Mouse (Mus musculus) retina, postnatal 1 day (tissue): Measurements from ENCODE around the gene Epb41l3.

ENCODE experiments used
- DNase-seq: peaks from one replicate; pipeline ENCODE4 v3.0.0-alpha.2; 2012

The Epb41l3 gene

DNA sequence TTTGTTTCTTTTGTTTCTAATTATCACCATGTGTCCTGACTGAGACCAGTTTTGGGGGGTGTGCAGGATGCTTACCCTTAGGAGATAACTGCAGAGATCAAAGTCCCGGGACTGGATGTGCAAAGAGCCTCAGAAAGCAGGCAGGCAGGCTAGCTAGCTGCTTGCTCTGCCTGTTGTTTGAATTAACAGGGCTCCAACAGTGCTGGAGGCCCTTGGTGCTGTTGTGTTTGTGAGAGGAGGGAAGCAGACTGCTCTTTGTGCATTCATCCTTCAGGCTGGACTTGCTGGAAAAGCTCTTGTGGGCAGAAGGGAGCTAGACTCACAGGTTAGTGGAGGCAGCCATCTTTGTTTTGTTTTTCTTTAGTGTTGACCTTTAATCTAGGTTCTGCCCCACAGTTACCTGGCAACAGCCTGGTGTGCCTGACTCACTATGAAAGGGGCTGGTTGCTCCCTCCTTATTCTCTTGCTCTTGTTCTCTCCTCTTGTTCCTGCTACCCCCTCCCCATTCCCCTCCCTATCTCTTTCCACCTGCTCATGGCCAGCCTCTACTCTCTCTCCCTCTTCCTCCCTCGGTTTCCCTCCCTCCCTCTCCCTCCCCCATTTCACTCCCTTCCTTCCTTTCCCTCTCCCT, 117.5 kb downstream of the Epb41l3 start:
- peak; percentile 29 for DNase-seq

DNA sequence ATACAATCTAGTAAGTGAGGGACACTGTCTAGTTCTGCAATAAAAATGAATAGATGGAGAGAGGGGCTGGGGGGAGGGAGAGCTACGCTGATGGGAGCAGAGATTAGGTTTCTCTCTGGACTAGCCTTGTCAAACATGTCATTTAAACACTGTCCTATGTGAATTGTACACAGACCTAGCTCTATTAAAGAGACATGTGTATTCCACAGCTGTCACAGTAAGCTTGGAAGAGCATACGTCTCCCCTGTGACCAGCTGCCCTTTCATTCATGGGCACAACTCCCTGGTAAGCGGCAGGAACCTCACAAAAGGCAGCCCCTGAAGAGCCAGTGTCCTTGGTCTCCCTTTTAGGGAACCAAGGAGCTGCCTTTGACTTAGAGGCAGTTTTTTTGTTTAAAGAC, 119.1 kb downstream of the Epb41l3 start:
- DNase-seq: no peak

DNA sequence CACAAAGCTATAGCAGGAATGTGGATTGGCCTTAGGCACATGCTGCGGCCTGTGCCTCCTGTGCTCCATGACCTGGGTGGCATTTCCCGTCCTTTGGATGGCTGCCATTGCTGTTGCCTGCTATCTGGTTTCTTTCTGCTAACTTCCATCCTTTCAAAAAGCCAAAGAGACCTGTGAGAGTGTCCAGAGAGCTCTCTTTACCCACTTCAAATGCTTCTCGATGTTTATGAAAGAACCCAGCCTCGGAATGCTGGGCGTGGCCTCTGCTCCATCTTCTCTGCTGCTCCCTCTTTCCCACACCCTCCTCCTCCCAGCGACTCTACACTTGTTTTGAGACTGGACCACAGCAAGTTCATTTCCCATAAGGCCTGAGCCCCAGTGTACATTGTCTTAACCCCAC, 120.3 kb downstream of the Epb41l3 start:
- DNase-seq: no peak

DNA sequence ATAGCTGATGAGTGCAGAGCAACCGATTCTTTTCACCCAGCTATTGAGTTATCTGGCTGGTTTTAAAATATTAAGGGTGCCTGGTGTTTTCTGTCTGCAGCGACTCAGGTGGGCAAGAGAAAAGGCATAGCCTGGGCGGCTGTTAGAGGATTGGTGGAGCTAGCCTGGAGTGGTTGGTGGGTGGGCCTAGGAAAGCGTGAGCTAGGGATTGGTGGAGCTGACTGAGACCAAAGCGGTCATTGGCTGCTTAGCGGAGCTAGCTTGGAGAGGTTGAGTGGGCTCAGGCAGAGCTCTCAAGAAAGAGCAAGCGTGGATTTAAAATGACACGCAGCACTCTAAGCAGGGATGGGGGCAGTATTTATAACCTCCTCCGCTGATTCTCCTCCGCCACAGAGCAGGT, 121.2 kb downstream of the Epb41l3 start:
- peak; percentile 25 for DNase-seq

DNA sequence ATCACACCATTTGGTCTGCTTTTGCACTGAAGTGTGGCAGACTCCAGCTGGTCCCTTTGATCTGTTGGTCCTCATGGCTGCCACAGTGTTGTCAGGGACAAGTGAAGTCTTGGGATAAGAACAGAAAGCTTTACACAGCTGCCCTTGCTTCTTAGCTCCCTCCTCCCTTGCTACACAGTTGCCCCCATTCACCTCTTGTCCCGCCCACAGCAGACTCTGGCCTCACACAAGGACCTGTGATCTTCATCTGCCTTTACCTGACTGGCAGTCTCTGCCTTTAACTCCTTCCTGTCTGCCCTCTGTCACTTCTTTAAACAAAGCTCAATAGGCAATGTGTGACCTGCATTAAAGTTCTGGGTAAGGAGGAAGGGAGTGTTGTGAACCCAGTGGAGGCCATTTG, 123.3 kb downstream of the Epb41l3 start:
- no peak for DNase-seq

DNA sequence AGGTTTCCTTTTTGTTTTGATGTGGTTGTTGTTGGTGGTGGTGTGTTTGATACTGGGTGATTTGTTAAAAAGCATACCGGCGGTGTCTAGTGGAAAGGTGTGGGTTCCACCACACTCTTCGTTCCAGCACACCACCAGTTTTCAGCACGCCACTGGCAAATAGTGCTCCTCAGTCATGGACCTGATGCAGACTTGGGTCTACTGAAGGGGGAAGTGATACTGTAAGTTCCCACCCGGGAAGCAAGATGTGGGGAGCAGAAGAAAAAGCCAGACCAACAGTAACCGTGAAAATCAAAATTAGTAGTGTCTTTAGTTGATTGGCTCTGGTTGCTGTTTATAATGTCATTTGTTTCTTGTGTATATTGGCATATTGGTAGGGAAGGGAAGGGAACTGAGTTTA, 124.3 kb downstream of the Epb41l3 start:
- no peak for DNase-seq

DNA sequence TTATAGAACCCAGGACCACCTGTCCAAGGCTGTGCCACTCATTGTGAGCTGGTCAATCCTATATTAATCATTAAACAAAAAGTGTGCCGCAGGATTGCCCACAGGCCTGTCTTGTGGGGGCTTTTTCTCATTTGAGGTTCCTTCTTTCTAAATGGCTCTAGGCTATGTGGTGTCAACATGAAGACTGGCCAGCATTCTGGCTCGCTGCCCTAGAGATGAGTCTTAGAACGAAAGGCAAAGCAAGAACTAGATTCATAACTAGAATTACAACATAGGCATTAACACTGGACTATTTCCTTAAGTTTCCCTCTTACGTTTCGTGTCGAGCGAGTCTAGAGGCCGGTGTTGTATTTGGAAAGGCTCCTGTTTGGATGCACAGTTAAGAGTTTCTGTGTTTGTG, 125.5 kb downstream of the Epb41l3 start:
- no peak for DNase-seq

DNA sequence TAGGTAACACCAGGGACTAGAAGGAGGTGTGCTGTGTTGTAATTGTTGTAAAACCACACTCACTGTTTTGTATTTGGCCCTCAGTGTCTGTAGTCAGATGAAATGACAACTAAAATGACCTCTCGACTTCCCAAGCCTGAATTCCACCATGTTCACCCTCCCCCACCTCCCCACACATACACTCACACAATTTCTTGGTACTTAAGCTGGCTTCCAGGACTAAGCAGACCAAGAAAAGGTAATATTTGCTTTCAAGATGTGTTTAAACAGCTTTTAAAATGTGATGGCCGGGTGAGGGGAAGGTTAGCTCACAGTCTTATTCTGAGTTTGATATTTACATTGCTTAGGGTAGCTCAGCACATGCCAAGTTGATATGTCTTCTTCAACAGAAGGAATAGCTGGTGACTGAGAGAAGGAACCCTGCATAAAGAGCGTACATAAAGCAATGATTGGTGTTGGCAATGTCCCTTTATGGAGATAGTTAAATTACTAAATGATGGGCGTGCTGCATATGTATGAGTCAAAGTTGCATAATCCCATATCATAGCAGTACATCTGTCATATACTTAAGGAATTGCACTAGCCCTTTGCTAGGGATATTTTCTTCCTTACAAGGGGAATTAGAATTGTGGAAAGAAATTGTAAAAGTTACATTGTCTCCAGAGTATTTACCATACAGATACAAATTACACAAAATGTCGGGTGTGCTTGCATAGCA, 130.0 kb downstream of the Epb41l3 start:
- DNase-seq: no peak

DNA sequence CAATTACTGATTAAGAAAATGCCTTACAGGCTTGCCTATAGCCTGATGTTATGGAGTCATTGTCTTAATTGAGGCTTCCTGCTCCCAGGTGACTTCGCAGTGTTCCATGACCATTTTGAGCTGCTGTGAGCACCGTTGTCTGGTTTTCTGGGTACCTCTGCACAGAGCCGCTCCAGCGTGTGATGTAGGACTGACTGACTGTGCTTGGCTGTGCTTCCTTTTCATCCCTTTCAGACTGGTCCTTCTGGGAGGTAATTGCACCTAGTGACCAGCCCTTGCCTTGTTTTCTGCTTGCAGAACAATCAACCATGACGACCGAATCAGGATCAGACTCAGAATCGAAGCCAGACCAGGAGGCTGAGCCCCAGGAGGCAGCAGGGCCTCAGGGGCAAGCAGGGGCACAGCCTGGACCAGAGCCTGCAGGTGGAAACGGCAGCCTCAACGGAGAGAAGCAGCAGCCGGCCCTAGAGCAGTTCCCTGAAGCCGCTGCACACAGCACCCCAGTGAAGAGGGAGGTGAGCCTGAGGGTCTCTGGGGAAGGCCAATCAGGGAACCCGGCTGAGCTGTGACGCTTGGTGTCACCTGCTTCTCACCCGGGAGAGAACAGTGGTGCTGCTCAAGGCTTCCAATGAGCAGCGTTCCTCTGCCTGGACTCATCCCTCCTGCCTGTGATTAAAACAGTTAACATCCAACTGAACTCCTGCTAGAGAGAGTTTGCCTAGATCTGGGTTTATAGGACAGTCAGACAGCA, 132.3 kb downstream of the Epb41l3 start:
- peak; percentile 63 for DNase-seq

DNA sequence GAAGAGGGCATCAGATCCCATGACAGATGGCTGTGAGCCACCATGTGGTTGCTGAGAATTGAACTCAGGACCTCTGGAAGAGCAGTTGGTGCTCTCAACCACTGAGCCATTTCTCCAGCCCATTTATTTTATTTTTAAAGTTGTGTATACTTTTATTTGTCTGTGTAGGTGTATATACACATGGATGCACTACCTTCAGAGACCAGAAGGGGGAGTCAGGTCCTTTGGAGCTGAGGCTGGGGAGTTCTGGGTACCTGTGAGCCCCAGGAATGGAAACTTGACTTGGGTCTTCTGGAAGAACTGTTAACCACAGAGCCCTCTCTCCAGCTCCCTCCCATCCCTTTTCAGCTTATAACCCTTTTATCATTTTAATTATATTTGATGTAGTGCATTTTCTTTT, 135.6 kb downstream of the Epb41l3 start:
- DNase-seq: no peak

DNA sequence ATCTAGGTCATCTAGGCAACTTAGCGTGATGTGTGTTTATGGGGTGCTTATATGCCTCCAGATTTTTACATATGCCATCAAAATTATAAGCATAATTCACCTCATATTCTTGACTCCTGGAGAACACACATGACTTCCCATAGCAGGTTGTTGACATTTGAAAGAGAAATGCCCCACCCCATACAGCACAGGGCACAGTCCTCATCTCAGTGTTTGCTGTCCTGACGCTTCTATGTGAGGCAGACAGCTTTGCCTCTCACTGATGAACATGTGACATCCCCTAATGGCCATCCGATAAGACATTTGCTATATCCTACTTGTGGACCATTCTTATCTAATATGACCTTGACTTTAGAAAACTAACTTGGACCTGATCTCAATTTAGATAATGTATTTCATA, 140.6 kb downstream of the Epb41l3 start:
- no peak for DNase-seq

DNA sequence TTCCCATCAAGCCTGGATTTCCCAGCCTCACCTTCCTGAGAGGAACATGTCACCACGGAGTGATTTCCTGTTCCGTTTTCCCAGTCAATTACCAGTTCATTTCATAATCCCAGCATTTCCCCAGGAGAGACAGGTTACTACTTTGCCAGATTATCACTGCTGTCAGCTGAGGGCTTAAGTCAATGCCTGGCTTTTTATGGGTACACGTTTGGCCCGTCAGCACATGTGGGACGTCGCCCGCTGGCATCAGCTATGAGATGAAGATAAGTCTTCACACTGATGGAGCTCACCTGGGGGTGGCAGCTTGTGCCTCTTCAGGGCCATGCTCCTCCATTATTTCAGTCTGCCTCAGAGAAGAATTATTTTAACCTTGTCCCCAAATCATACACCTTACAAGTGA, 145.4 kb downstream of the Epb41l3 start:
- no peak for DNase-seq

DNA sequence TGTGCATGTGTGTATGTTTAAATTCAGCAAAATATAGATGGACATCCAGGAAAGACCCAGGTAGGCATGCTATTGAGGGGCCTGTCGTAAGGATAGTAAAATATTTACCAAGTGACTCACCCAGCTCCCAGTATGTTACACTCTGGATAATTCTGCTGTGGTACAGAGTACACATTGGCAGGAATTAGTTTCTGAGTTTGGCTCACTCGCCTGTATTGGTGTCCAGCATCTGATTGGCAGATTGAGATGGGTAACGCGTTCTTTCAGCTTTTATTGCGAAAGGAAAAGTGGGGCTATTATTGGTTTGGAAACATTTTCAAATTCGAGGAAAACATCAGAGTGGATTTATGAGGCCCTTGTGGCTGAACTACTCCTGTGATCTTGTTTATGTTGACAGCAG, 145.9 kb downstream of the Epb41l3 start:
- peak; percentile 23 for DNase-seq

DNA sequence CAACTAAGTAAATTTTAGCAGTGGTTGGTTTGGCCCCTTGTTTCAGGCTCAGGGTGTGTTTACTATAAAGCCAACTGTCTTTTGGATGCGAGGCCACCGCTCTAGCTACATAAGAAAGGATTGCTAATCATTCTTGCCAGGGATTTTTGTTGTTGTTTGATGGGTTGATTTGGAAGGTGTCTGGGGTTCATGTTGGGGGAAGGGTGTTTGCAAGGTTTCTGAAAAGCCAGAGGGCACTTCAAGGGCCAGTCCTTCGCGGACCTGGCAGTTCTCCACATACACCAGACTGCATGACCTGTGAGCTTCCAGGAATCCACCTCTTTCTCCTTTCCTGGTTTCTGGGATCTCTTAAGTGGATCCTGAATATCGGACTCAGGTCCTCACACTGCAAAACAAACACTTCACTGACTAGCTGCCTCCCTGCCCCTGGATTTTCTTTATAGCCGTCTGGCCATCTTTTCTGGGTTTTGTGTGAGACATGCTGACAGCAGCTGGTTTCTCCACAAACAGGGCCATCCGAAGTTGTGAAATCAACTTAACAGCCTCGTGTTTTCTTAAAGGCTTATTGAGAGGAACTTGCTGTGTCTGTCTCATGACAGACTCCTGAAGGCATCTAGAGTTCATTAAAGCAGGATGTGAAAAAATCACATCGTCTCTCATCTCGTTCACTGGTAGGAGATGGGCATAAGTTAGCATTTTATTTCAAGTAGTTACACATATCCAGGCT, 146.6 kb downstream of the Epb41l3 start:
- no peak for DNase-seq

DNA sequence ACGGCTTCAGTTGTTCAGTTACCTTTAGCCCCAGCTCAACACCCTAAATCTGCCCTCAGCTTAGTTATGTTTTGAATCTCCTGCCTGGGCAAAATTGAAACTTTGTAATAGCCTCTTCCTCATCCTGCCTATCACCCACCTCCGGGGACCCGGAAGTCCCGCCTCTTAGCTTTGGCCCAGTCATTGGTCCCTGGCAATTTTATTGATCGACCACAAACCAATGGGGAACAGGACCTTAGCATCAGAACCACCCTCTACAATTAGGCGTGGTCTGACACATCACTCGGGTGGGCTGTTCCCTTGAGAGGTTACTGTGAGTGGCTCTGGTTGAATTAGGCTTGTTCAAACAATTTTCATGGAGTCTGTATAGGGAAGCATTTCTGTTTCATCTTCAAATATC, 150.5 kb downstream of the Epb41l3 start:
- DNase-seq: no peak

DNA sequence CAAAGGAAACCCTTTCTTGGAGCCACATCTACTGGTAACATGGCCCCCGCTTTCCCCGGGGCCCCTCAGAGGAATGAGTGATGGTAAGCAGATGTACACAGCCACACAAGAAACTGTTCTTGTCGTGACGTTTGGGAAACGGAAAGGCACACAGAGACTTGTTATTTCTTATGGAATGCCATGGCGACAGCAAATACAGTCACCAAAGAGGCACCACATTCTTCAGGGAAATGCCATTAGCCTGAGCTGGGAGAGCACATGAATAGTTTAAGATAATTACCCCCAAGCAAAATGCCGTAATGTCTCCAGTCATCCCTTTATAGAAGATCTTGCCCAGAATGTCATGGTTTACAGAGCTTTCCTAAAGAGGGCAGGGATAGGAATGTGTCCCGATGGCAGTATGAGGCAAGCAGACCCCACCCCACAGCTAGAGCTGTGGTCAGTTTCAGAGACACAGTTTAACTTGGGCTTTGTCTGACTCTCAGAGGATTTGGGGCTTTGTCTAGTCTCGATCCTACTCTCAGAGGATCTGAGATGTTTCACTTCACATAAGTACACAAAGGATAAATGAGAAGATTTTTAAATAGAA, 152.0 kb downstream of the Epb41l3 start:
- DNase-seq: no peak

DNA sequence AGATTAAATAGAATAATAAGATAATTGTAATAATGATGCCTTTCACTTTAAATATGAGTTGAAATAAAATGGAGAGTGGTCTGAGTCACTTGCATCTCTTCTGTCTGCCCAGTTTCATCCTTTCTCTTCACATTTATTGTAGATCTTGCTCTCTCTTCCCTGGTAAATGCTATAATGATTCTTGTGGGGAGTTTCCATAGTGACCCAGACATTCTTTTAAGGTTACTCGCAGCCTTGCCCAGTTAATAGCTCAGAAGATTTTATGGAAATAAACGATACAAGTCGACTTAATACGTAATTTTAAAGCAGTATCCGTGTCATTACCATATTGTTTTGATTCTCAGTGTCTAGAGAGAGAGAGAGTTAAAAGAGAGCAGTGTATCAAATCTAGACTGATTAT, 154.0 kb downstream of the Epb41l3 start:
- DNase-seq: no peak

DNA sequence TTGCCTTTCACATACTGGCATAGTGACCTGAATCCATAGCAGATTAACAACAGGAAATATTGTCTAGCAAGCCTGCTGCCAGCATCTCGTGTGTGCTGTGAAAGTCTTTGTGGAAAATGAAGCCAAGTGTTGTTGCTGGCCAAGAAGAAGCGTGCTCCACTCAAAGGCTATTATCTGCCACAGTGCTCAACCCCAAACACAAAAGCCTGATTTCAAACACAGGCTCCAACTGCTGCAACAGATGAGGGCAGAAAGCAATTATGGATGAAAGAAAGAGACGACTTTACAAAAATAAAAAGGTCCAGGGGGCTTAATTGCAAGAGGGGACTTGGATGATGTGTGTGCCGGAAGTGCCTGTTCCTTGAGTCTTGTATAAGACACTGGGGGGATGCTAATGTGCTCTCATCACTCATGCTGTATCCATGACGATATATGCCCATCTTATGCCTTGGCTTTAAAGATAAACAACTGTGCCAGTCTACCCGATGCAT, 154.7 kb downstream of the Epb41l3 start:
- peak; percentile 49 for DNase-seq

DNA sequence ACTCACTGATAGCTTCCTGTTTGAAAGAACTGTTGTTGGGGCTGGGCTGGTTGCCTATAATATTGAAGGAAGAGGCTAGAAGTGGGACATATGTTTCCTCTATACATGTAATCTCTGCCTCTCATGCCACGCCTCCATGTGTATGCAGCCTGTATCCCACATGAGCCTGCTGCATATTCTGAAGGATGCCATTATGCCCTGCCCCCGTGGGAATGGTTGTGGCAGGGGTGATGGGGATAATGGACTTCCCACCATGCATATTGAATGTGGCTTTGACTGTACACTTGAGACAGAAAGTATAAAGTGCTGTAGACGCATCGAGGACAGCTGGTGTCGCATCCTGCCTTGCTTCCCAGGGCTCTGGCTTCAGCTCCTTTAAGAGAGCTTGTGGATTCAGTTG, 155.9 kb downstream of the Epb41l3 start:
- peak; percentile 38 for DNase-seq

DNA sequence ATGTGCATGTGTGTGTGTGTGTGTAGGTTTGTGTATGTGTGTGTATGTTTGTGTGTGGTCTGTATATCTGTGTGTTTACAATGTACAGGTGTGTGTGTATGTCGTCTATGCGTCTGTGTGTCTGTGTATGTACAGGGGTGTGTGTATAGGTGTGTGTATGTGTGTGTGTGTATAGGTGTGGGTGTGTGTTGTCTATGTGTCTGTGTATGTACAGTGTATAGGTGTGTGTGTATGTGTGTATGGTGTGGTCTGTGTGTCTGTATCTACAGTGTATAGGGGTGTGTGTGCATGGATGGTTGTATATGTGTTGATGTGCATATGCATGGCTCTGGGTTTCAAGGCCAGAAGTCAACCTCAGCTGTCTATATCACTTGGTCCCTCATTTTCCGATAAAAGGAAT, 161.7 kb downstream of the Epb41l3 start:
- no peak for DNase-seq

DNA sequence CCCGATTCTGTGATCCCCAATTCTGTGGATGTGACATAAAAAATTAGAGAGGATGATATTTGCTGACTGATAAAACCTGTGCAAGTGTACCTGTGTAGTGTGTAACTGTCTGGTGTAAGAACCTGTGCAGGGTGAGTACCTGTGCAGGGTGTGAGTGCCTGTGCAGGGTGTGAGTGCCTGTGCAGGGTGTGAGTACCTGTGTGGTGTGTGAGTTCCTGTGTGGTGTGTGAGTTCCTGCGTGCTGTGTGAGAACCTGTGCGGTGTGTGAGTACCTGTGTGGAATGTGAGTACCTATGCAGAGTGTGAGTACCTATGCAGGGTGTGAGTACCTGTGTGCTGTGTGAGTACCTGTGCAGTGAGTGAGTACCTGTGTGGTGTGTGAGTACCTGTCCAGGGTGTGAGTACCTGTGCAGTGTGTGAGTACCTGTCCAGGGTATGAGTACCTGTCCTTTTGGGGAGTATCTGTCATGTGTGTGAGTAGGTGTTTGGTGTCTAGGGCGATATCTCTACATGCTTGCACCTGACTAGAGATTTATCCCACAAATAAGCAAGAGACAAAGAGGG, 163.4 kb downstream of the Epb41l3 start:
- DNase-seq: no peak

DNA sequence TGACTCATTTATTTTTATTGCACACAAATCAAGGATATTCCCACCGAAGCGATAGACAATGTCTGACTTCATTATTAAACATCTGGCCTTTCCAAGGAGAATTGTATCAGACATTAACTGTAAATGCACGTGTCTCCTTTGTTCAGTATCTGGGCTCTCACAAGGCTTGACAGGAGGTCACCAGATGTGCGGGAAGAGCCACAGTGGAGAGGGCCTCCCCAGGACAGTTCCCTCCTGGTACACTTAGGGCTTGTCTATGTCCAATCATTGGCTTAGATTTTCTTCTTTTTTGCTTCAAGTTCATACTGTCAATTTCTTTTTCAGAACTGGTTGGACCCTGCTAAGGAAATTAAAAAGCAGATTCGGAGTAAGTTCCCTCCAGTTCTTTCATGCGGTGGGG, 163.9 kb downstream of the Epb41l3 start:
- no peak for DNase-seq

DNA sequence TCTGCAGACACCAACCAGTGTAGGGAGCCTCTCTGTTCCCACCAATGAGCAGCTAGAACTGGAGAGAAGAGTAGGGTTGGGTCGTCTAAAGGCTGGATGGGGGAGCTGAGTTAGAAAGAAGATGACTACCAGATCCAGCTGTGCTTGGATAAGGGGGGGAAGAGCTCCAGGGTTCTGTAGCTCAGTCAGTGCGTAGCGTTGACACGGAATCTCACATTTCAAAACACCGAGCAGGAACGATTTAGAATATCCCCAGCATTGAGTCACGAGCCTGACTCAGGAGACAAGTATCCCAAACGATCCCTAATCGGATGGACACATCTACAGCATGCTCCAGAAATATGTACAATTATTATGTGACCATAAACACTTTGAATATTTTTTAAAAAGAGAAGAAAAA, 180.4 kb downstream of the Epb41l3 start:
- no peak for DNase-seq
